Mouse (Mus musculus) fibroblast of lung, adult 2 months (primary cell): ENCODE measurements around the gene Akp3.
A peak's percentile ranks its signal among the peaks of the same experiment; 100 is the strongest.

Experiments used
- DNase-seq: peaks from one replicate; pipeline ENCODE4 v3.0.0-alpha.2; 2011; ENCODE audit warnings: low read depth

Akp3 gene

DNA sequence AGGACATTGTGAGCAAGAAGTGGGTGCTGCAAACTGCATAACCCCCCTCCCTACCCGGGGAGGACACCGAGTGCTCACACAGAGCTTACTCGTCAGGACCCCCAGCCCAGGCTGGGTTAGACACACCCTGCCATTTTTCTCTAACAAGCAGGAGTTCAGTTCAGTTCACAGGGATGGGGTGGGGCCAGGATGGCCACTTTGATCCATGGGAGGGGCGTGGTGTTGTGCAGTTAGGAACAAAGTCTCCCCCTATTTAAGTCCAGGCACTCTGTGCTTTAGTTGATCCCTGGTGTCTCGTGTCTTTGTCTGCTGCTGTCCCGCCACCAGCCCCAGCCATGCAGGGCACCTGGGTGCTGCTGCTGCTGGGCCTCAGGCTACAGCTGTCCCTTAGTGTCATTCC lies at the start of gene Akp3:
TSS of gene Akp3 (plus strand) at position 301 of the 400 bp plus-strand sequence.
- no peak for DNase-seq

GRCm38 (mm10) chr1:87086196-87086595 lies 38.6 kb upstream of the Akp3 start:
- DNase-seq, result no peak

DNA sequence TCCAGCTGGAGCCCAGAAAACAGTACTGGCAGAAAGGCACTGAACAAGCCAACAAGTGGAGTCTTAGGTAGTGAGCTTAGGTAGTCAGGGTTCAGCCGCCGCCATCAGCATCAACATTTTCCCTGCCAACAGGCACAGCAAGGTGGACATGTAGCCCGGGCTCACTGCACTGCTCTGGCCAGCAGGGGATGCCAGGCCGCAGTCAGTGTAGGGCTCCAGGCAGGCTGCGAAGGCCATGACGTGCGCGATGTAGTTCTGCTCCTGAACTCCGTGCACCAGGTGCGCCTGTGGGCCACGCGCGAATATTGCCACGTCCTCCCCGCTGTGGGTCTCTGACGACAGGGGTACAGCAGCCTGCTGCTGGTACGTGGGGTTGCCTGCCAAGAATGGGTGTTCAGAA lies 37.8 kb upstream of the Akp3 start:
- DNase-seq, result no peak

DNA sequence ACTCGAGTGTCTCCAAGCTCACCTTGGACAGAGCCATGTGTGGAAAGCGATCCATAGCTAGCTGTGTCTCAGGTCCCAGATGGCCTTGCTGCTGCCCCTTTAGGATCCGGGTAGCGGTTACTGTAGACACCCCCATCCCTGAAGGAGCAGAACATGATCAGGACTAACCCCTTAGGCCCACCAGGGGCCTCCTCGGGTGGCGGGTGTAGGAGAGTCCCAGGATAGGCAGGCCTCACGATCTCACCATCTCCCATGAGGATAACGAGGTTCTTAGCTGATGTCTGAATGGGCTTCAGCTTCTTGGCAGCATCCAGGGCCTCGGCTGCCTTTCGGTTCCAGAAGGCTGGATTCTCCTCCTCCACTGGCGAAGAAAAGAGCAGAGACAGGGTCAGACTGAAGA lies 35.5 kb upstream of the Akp3 start:
- DNase-seq, result no peak

DNA sequence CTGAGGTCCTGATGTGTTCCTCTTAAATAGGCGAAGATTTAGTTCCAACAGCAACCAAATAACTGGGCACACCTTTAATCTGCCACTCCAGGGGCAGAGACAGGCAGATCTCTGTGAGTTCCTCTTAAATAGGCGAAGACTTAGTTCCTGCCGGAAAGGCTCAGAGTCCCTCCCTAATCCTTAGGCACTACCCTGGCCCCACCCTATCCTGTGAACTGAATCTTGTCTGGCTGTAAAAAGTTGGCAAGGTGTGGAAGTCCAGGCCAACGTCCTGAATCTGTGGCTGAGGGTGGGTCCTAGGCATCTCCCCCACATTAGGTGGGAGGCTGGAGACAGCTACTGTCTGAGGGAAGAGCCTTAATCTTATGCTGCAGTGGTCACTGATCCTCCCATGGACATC lies 34.9 kb upstream of the Akp3 start, which contains the start of gene Alppl2:
TSS of gene Alppl2 (minus strand) at position 101 of the 400 bp plus-strand sequence.
- no peak for DNase-seq

- DNase-seq, result no peak
Observed at GRCm38 (mm10) chr1:87095642-87096041, 29.1 kb upstream of the Akp3 start.

DNA sequence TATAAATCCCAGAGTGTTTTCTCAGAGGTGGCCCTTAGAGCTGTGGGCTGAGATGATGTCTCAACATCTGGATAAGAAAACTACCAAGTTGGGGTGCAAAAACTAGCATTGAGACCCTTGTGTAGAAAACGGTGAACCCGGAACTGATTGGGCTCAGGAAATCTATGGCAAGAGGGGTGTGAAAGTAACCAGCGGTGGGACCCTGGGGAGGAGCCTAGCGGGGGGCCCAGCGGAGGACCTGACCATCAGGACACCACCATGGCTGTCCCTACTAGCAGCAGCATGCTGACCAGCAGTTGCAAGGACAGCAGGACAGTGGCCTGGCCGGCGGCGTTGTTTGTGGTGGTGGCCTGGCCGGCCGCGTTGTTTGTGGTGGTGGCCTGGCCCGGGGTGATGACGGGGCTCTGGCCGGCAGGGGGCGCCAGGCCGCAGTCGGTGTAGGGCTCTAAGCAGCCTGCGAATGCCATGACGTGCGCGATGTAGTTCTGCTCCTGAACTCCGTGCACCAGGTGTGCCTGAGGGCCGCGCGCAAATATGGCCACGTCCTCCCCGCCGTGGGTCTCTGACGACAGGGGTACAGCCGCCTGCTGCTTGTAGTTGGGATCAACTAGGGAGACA lies 26.3 kb upstream of the Akp3 start:
- no peak for DNase-seq

- DNase-seq, result no peak
Observed at GRCm38 (mm10) chr1:87101411-87101810, 23.4 kb upstream of the Akp3 start, which contains the start of gene Alpi. Gene Alpi, minus strand, starts transcription at chr1:87101606.

DNA sequence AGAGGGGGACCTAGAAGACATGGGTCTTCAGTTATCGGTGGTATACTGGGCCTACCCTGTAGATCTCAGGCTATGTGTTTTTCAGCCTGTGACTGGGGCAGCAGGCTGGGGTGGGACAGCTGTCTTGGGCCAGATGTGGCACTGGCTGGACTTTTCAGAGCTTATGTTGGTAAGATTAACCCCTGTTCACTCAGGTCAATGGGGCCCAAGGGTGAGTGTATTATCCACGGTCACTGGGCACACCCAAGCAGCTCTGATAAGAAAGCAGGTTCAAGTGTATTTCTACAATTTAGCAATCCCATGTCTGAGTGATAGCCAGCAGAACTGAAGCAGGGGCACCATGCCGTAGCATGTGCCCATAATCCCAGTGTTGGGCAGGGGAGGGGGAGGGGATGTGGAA lies 22.7 kb upstream of the Akp3 start:
- no peak for DNase-seq

GRCm38 (mm10) chr1:87103936-87104335 lies 20.8 kb upstream of the Akp3 start:
- DNase-seq, result no peak

- DNase-seq, result no peak
Observed at GRCm38 (mm10) chr1:87106536-87106935, 18.2 kb upstream of the Akp3 start.

- no peak for DNase-seq
Observed at GRCm38 (mm10) chr1:87108564-87108963, 16.2 kb upstream of the Akp3 start.

DNA sequence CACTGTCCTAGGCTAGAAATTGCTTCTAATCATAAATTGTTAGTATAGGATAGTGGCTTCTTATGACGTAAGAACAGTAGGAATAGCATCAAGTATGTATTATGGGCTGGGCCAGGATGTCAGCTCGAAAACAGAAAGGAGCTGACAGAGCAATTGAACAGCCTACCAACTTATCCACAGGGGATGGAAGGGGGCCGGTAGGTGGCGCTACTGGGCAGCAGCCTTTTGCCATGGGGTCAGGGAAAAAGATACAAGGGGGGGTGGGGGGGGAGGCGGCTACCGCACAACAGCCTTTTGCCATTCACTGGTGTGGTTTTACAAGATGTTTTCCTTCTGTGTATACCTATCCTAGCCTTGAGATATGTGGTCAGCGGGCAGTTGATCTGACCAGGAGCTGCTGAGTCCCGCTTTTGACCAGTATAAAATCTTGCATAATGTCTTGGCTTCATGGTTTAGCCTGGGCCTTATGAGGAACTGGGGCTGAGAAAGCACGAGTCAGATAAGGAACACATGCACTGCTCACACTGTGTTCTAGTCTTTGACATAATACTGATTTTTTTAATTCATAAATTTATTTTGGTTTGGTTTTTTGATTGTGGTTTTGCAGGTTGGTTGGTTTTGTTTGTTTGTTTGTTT lies 12.9 kb upstream of the Akp3 start:
- no peak for DNase-seq

DNA sequence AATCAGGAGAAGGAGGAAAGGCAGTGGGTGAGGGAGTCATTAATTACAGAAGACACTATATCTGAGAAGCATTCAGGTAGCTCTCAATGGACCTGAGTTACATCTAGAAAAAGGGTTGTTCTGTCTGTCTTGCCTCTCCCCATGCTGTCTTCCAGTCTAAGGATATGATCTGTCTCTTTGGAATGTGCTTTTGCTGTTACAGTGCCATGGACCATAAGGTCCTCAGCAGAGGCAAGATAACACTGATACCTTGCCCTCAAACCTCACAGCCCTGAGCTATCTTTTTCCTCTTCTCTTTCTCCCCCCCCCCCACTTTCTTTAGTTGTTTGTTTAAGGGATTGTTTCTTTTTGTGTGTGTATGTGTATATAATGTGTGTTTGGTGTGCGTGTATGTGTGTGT lies 10.0 kb upstream of the Akp3 start:
- DNase-seq, result no peak

GRCm38 (mm10) chr1:87127206-87128030 lies 2.6 kb downstream of the Akp3 start:
- DNase-seq, result no peak

DNA sequence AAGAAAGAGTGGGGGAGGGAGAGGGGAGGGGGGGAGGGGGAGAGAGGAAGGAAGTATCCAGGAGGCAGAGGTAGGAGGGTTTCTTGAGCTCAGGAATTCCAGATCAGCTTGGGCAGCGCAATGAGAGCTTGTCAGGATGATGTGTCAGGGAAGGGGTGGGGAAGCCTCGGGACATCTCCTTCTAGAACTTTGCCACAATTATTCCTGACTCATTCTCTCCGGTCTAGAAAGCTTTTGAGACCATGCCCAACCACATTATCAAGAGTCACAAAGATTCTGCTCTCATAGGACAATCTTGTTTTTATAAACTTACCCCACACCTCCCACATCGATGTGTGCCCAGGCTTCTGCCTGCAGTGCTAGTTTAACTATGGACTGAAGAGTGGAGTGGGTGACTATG lies 7.0 kb downstream of the Akp3 start:
- DNase-seq, result peak; percentile 11

- no peak for DNase-seq
Observed at GRCm38 (mm10) chr1:87141550-87141949, 16.8 kb downstream of the Akp3 start.

- DNase-seq, result peak; percentile 9
Observed at GRCm38 (mm10) chr1:87142456-87142855, 17.7 kb downstream of the Akp3 start.

DNA sequence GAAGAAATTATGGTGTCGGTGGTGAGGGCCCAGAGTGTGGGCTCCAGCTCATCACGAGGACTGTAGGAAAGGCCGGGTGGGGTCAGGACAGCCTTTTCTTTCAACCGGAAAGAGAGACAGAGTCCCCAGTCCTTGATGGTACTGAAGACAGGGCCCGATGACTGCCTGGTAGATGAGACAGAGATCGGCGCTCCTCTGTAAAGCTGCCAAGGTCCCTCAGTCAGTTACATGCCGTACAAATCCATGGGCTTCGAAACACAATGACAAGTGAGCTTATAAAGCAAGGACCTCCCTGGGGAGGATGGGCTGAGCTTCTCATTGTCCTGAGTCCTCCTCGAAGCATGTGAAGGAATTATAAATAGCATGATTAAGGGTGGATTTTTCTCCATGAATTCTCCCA lies 18.4 kb downstream of the Akp3 start:
- no peak for DNase-seq

- no peak for DNase-seq
Observed at GRCm38 (mm10) chr1:87149422-87149821, 24.6 kb downstream of the Akp3 start.

- no peak for DNase-seq
Observed at GRCm38 (mm10) chr1:87151286-87151685, 26.5 kb downstream of the Akp3 start.

- no peak for DNase-seq
Observed at GRCm38 (mm10) chr1:87153776-87154500, 29.2 kb downstream of the Akp3 start.
